Mouse (Mus musculus): Measurements from ENCODE around the gene P4ha3.

- TF ChIP-seq POLR2A (IDR thresholded peaks at IDR 0.05; ENCODE audit: control insufficient read depth in 1 of 2, insufficient read depth in 1 of 2, low read depth in 1 of 2, low read length in 2 of 2, poor library complexity in 1 of 2) (no peak), CTCF (IDR thresholded peaks at IDR 0.05 in 2 of 3, conservative IDR thresholded peaks at IDR 0.05 in 1 of 3; ENCODE audit: control insufficient read depth in 1 of 3, insufficient read depth in 1 of 3, low read depth in 2 of 3, low read length in 3 of 3, poor library complexity in 1 of 3, severe bottlenecking in 1 of 3) (no peak), TAL1 (IDR thresholded peaks at IDR 0.05; ENCODE audit: low read length) (no peak), RCOR1 (IDR thresholded peaks at IDR 0.05; ENCODE audit: low read depth, low read length) (no peak), USF2 (IDR thresholded peaks at IDR 0.05; ENCODE audit: borderline replicate concordance in 1 of 2, insufficient read depth in 1 of 2, low read depth in 1 of 2, low read length in 2 of 2) (no peak)
Measured at GRCm38 (mm10) chr7:100281596-100281995, 3.7 kb upstream of the P4ha3 start.

Data from MEL (cell line).